Mouse (Mus musculus): ENCODE measurements around the gene Ier5.

DNA sequence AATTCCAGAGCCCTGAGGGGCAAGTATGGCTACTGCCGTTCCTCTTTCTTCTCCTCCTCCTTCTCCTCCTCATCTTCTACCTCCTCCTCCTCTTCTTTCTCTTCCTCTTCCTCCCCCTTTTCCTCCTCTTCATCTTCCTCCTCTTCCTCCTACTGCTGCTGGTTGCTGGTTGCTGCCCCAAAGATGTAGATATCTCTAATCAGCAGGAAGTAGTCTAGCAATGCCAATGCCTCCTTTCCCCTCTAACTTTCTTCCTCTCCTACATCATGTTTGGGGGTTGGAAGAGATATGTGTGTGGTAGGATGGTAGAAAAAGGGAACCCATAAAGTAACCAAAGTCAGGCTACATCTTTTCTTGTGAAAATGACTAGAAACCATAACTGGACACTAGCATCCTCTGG, 6.9 kb upstream of the Ier5 start:
- TF ChIP-seq EP300 (IDR thresholded peaks at IDR 0.05; ENCODE audit: low read depth in 1 of 2, low read length in 2 of 2) (peak; percentile 61 to 73), POLR2A (IDR thresholded peaks at IDR 0.05; ENCODE audit: control insufficient read depth in 1 of 2, insufficient read depth in 1 of 2, low read depth in 1 of 2, low read length in 2 of 2, poor library complexity in 1 of 2) (no peak), MXI1 (IDR thresholded peaks at IDR 0.05; ENCODE audit: low read depth, low read length) (no peak), JUND (IDR thresholded peaks at IDR 0.05; ENCODE audit: low read depth, low read length) (no peak), TBP (IDR thresholded peaks at IDR 0.05; ENCODE audit: low read depth, low read length) (no peak), MAFK (IDR thresholded peaks at IDR 0.05; ENCODE audit: borderline replicate concordance, low read depth, low read length) (no peak), CTCF (IDR thresholded peaks at IDR 0.05 in 2 of 3, conservative IDR thresholded peaks at IDR 0.05 in 1 of 3; ENCODE audit: control insufficient read depth in 1 of 3, insufficient read depth in 1 of 3, low read depth in 2 of 3, low read length in 3 of 3, poor library complexity in 1 of 3, severe bottlenecking in 1 of 3) (no peak), RCOR1 (IDR thresholded peaks at IDR 0.05; ENCODE audit: low read depth, low read length) (peak; percentile 62), SMC3 (IDR thresholded peaks at IDR 0.05; ENCODE audit: low read depth, low read length) (no peak), TAL1 (IDR thresholded peaks at IDR 0.05; ENCODE audit: low read length) (no peak), CHD2 (IDR thresholded peaks at IDR 0.05; ENCODE audit: low read length) (no peak), ZC3H11A (IDR thresholded peaks at IDR 0.05; ENCODE audit: low read depth, low read length) (no peak), NELFE (IDR thresholded peaks at IDR 0.05; ENCODE audit: low read depth, low read length) (no peak), ETS1 (IDR thresholded peaks at IDR 0.05; ENCODE audit: low read depth, low read length) (peak; percentile 59)

All from MEL (cell line).